Mouse (Mus musculus): ENCODE measurements around the gene Tbcel.

GRCm38 (mm10) chr9:42490589-42491382 is 16.8 kb downstream of the Tbcel start:
- TF ChIP-seq CTCF (conservative IDR thresholded peaks at IDR 0.05; ENCODE audit: low read length) (no peak), POU5F1 (IDR thresholded peaks at IDR 0.05; ENCODE audit: borderline replicate concordance, low read length) (no peak)
